Mouse (Mus musculus) layer of hippocampus, adult 8-10 months (tissue): ENCODE measurements around the gene Wdr62. TPM values are rescaled to one million over a fixed set of nuclear protein-coding genes. Genes with fewer than 3 reads are reported as not detected.
A peak's percentile ranks its signal among the peaks of the same experiment; 100 is the strongest.

ENCODE experiments used
- DNase-seq, 2 experiments: peaks; one replicate each; pipeline ENCODE4 v3.0.0; 2022; ENCODE audit warnings: low spot score in 2 of 2
- total RNA-seq, 4 experiments: library from RNA; stranded (reverse); gene quantifications; 2 replicates each; pipeline ENCODE4 v1.2.4; 2022

Wdr62 gene
- 1 to 10 TPM; 1.1 to 3.4 (median 2.4) TPM for total RNA-seq

GRCm38 (mm10) chr7:30279951-30280669 lies at the start of gene Wdr62, which contains the start of gene Thap8:
Wdr62 (minus strand) TSS chr7:30280419.
Thap8 (plus strand) TSS chr7:30280094.
- DNase-seq: peak; percentile 84 to 91

- DNase-seq: no peak
Observed at GRCm38 (mm10) chr7:30328379-30328778, 48.2 kb upstream of the Wdr62 start.

- no peak for DNase-seq
Observed at GRCm38 (mm10) chr7:30327140-30327539, 46.9 kb upstream of the Wdr62 start.

- DNase-seq: no peak
Observed at GRCm38 (mm10) chr7:30326427-30326826, 46.2 kb upstream of the Wdr62 start.

- no peak for DNase-seq
Observed at GRCm38 (mm10) chr7:30325364-30325763, 45.1 kb upstream of the Wdr62 start.

GRCm38 (mm10) chr7:30324300-30324944 lies 44.2 kb upstream of the Wdr62 start:
- DNase-seq: peak in 1 of 2 experiments; percentile 59

- no peak for DNase-seq
Observed at GRCm38 (mm10) chr7:30323795-30324194, 43.6 kb upstream of the Wdr62 start, which contains the start of gene Sdhaf1. Sdhaf1 (minus strand) TSS chr7:30323895.

- DNase-seq: no peak
Observed at GRCm38 (mm10) chr7:30322865-30323264, 42.6 kb upstream of the Wdr62 start.

GRCm38 (mm10) chr7:30322285-30322667 lies 42.1 kb upstream of the Wdr62 start:
- peak; percentile 97 for DNase-seq

GRCm38 (mm10) chr7:30321539-30322284 lies 41.5 kb upstream of the Wdr62 start, which contains the start of gene E130208F15Rik:
E130208F15Rik (plus strand) TSS chr7:30321740.
- DNase-seq: peak; percentile 61 to 70

GRCm38 (mm10) chr7:30320946-30321345 lies 40.7 kb upstream of the Wdr62 start:
- DNase-seq: no peak

GRCm38 (mm10) chr7:30318142-30318541 lies 37.9 kb upstream of the Wdr62 start:
- DNase-seq: no peak

- DNase-seq: no peak
Observed at GRCm38 (mm10) chr7:30315559-30316529, 35.6 kb upstream of the Wdr62 start.

GRCm38 (mm10) chr7:30314721-30315155 lies 34.5 kb upstream of the Wdr62 start, which contains the start of gene Syne4:
Syne4 (plus strand) TSS chr7:30314807.
- no peak for DNase-seq

GRCm38 (mm10) chr7:30313666-30314320 lies 33.6 kb upstream of the Wdr62 start:
- no peak for DNase-seq

GRCm38 (mm10) chr7:30310136-30310535 lies 29.9 kb upstream of the Wdr62 start:
- no peak for DNase-seq

- no peak for DNase-seq
Observed at GRCm38 (mm10) chr7:30309395-30310129, 29.3 kb upstream of the Wdr62 start.

- DNase-seq: peak; percentile 97 to 98
Observed at GRCm38 (mm10) chr7:30308076-30309005, 28.1 kb upstream of the Wdr62 start, which contains the start of gene Alkbh6. Alkbh6 (plus strand) TSS chr7:30308717.
